Mouse (Mus musculus) megakaryocyte progenitor cell, adult 5-6 weeks (primary cell): ENCODE results near the gene Hpdl. TPM values are rescaled to one million over a fixed set of nuclear protein-coding genes. Genes with fewer than 3 reads are reported as not detected.
"Not testable (repeated sequence)": the region's sequence is repeated elsewhere in the genome, so short reads cannot be mapped to it uniquely, and the experiment has no call there.

Experiments
- ATAC-seq: replicated peaks from 2 replicates; pipeline ENCODE4 v1.8.0; 2016; ENCODE audit warnings: mild to moderate bottlenecking, moderate TSS enrichment, inconsistent platforms; ENCODE audit not compliant: poor library complexity
- total RNA-seq, 2 experiments: library from RNA; stranded (forward) in 1 of 2; stranded (reverse) in 1 of 2; fragments of 157-497, 149-512 nt in 1 of 2; fragments of 200-1000 nt in 1 of 2; gene quantifications; 2 replicates each; pipeline versions ENCODE4 v1.2.3 to v1.2.4; 2015 to 2017

Hpdl gene
- total RNA-seq (2015): 0.10 TPM in 1 of 2 replicates, not detected in the other
- total RNA-seq (2017): 0.27 TPM in 1 of 2 replicates, not detected in the other

- ATAC-seq: no peak
Measured at GRCm38 (mm10) chr4:116821694-116822016, at the start of gene Hpdl. Hpdl (minus strand) TSS chr4:116821707.

GRCm38 (mm10) chr4:116869898-116870297 lies 48.4 kb upstream of the Hpdl start:
- ATAC-seq: 0 out of 2 replicates have a peak, but pooled peaks have one; percentile 14

GRCm38 (mm10) chr4:116862023-116862422 lies 40.5 kb upstream of the Hpdl start:
- ATAC-seq: no peak

- no peak for ATAC-seq
Measured at GRCm38 (mm10) chr4:116859711-116860110, 38.2 kb upstream of the Hpdl start.

- no peak for ATAC-seq
Measured at GRCm38 (mm10) chr4:116857203-116857602, 35.7 kb upstream of the Hpdl start.

GRCm38 (mm10) chr4:116854286-116854685 lies 32.8 kb upstream of the Hpdl start:
- no peak for ATAC-seq

- ATAC-seq: no peak
Measured at GRCm38 (mm10) chr4:116849901-116850300, 28.4 kb upstream of the Hpdl start.

GRCm38 (mm10) chr4:116844324-116844723 lies 22.8 kb upstream of the Hpdl start:
- ATAC-seq: no peak

GRCm38 (mm10) chr4:116840841-116841240 lies 19.3 kb upstream of the Hpdl start:
- ATAC-seq: no peak

- not testable (repeated sequence) for ATAC-seq
Measured at GRCm38 (mm10) chr4:116840096-116840495, 18.6 kb upstream of the Hpdl start.

- ATAC-seq: no peak
Measured at GRCm38 (mm10) chr4:116838999-116839398, 17.5 kb upstream of the Hpdl start.

- ATAC-seq: no peak
Measured at GRCm38 (mm10) chr4:116830070-116830368, 8.5 kb upstream of the Hpdl start.

- no peak for ATAC-seq
Measured at GRCm38 (mm10) chr4:116829364-116830069, 8.0 kb upstream of the Hpdl start.

- ATAC-seq: peak; percentile 84
Measured at GRCm38 (mm10) chr4:116827819-116828218, 6.3 kb upstream of the Hpdl start.

- ATAC-seq: peak; percentile 53
Measured at GRCm38 (mm10) chr4:116824541-116825004, 3.1 kb upstream of the Hpdl start.

- ATAC-seq: peak; percentile 73
Measured at GRCm38 (mm10) chr4:116820902-116821693, 409 bp downstream of the Hpdl start.

- ATAC-seq: no peak
Measured at GRCm38 (mm10) chr4:116819968-116820901, 1.3 kb downstream of the Hpdl start.

- ATAC-seq: no peak
Measured at GRCm38 (mm10) chr4:116817486-116817885, 4.0 kb downstream of the Hpdl start.

GRCm38 (mm10) chr4:116815276-116815675 lies 6.2 kb downstream of the Hpdl start:
- ATAC-seq: no peak

- no peak for ATAC-seq
Measured at GRCm38 (mm10) chr4:116811012-116811411, 10.5 kb downstream of the Hpdl start.
